Mouse (Mus musculus) kidney, embryonic 14.5 days (tissue): ENCODE results near the gene Ankrd44. TPM values are rescaled to one million over a fixed set of nuclear protein-coding genes. Genes with fewer than 3 reads are reported as not detected.

Source experiments
- ATAC-seq: fragments of 200-750 bp; cut with Nextera tagmentation; 2 replicates; pipeline ENCODE4 v1.8.0; 2017; ENCODE audit warnings: moderate number of reproducible peaks, mild to moderate bottlenecking, moderate TSS enrichment, moderate library complexity; ENCODE audit not compliant: low FRiP score, low TSS enrichment
- H3K27ac ChIP-seq: fragments of 300-500 bp; sonication (generic); 2 replicates; pipeline ENCODE4 v1.5.1; 2014; ENCODE audit warnings: low read depth, mild to moderate bottlenecking, low read length, moderate library complexity, mixed read lengths
- H3K27me3 ChIP-seq: fragments of 300-500 bp; sonication (generic); 2 replicates; pipeline ENCODE4 v1.6.1; 2014; ENCODE audit warnings: mild to moderate bottlenecking, low read length; ENCODE audit not compliant: control insufficient read depth, insufficient read depth
- H3K36me3 ChIP-seq: fragments of 300-500 bp; sonication (generic); 2 replicates; pipeline ENCODE4 v1.6.1; 2014; ENCODE audit warnings: low read length, mixed read lengths; ENCODE audit not compliant: control insufficient read depth, insufficient read depth
- H3K4me1 ChIP-seq: fragments of 300-500 bp; sonication (generic); 2 replicates; pipeline ENCODE4 v1.6.1; 2014; ENCODE audit warnings: low read length, mixed read lengths; ENCODE audit not compliant: control insufficient read depth, insufficient read depth
- H3K4me2 ChIP-seq: fragments of 300-500 bp; sonication (generic); replicated peaks from 2 replicates; pipeline ENCODE4 v1.6.1; 2014; ENCODE audit warnings: low read depth, mild to moderate bottlenecking, low read length
- H3K4me3 ChIP-seq: fragments of 300-500 bp; sonication (generic); 2 replicates; pipeline ENCODE4 v1.5.1; 2014; ENCODE audit warnings: mild to moderate bottlenecking, low read length
- H3K9ac ChIP-seq: fragments of 300-500 bp; sonication (generic); 2 replicates; pipeline ENCODE4 v1.6.1; 2014; ENCODE audit warnings: low read depth, mild to moderate bottlenecking, low read length, moderate library complexity
- H3K9me3 ChIP-seq: fragments of 300-500 bp; sonication (generic); 2 replicates; pipeline ENCODE4 v1.6.1; 2016; ENCODE audit warnings: low read length; ENCODE audit not compliant: control insufficient read depth
- WGBS: fragments of 180-500 bp; shearing (Covaris S2); extraction: QIAGEN DNeasy Blood & Tissue Kit; methylation state at CpG from one replicate; pipeline ENCODE4 v1.1.7; 2014; 5-methylcytosine and 5-hydroxymethylcytosine counted together
- polyA plus RNA-seq: library from polyadenylated mRNA; unstranded; fragments of >200 nt; fragmentation: Nextera tagmentation; extraction: Ambion mirVana; gene quantifications from 2 replicates; pipeline ENCODE4 v1.2.1, GENCODE M21; 2014

Gene Ankrd44
- polyA plus RNA-seq, 1 experiment from 2014 or later = 9.0 TPM

- Histone ChIP-seq H3K4me1 (no peaks in the 10 kb centered on the region), H3K9me3 (no peaks in the 10 kb centered on the region), H3K27ac (no peak overlapping the region), H3K4me3 (no peak overlapping the region), H3K9ac (no peak overlapping the region), H3K4me2 (no peak overlapping the region), H3K36me3 (no peaks in the 10 kb centered on the region), H3K27me3 (no peaks in the 10 kb centered on the region)
- 83% methylated on average over 2 of the region's 2 CpGs for WGBS
- ATAC-seq = no peak
Measured at GRCm38 (mm10) chr1:54806116-54806850, 119.9 kb downstream of the Ankrd44 start.

DNA sequence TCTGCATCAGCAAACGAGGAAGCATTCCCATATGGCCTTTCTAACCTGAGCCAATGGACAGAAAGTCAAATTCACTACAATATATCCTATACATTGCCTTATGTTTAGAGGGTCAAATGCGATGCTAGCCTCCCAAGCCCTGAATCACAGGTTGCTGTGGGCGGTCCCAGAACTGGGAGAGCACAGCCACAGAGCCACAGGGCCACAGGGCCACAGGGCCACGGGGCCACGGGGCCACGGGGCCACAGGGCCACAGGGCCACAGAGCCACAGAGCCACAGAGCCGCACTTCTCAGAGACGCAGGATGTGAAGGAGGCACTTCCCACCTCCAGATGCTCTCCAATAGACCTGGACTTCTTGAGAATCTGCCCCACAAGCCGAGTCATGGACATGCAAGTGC is 121.8 kb downstream of the Ankrd44 start:
- Histone ChIP-seq H3K4me2 (no peak overlapping the region), H3K9me3 (no peaks in the 10 kb centered on the region), H3K27ac (no peak overlapping the region), H3K36me3 (no peaks in the 10 kb centered on the region), H3K27me3 (no peaks in the 10 kb centered on the region), H3K9ac (no peak overlapping the region), H3K4me1 (no peaks in the 10 kb centered on the region), H3K4me3 (no peak overlapping the region)
- WGBS = 90% methylated on average over 9 of the region's 9 CpGs
- ATAC-seq = no peak

- H3K9ac ChIP-seq = no peak overlapping the region
- no peaks in the 10 kb centered on the region for H3K27me3 ChIP-seq
- H3K4me2 ChIP-seq = no peak overlapping the region
- no peak overlapping the region for H3K27ac ChIP-seq
- H3K4me3 ChIP-seq = no peak overlapping the region
- no peaks in the 10 kb centered on the region for H3K36me3 ChIP-seq
- 70% methylated on average over 11 of the region's 11 CpGs for WGBS
- no peak for ATAC-seq
- no peaks in the 10 kb centered on the region for H3K4me1 ChIP-seq
- H3K9me3 ChIP-seq = no peaks in the 10 kb centered on the region
Measured at GRCm38 (mm10) chr1:54802703-54803102, 123.5 kb downstream of the Ankrd44 start.

- WGBS = 68% methylated on average over 3 of the region's 3 CpGs
- H3K9me3 ChIP-seq = no peaks in the 10 kb centered on the region
- H3K4me2 ChIP-seq = no peak overlapping the region
- no peak overlapping the region for H3K4me3 ChIP-seq
- no peak overlapping the region for H3K9ac ChIP-seq
- no peak overlapping the region for H3K27ac ChIP-seq
- no peaks in the 10 kb centered on the region for H3K27me3 ChIP-seq
- H3K4me1 ChIP-seq = no peaks in the 10 kb centered on the region
- no peak for ATAC-seq
- no peaks in the 10 kb centered on the region for H3K36me3 ChIP-seq
Measured at GRCm38 (mm10) chr1:54801256-54801655, 124.9 kb downstream of the Ankrd44 start.

- H3K4me2 ChIP-seq = no peak overlapping the region
- ATAC-seq = no peak
- no peak overlapping the region for H3K4me3 ChIP-seq
- no peaks in the 10 kb centered on the region for H3K36me3 ChIP-seq
- H3K27ac ChIP-seq = no peak overlapping the region
- no peaks in the 10 kb centered on the region for H3K9me3 ChIP-seq
- H3K9ac ChIP-seq = no peak overlapping the region
- H3K27me3 ChIP-seq = no peaks in the 10 kb centered on the region
- WGBS = 78% methylated on average over 1 of the region's 1 CpGs
- no peaks in the 10 kb centered on the region for H3K4me1 ChIP-seq
Measured at GRCm38 (mm10) chr1:54799421-54799820, 126.8 kb downstream of the Ankrd44 start.

- H3K36me3 ChIP-seq = no peaks in the 10 kb centered on the region
- no peaks in the 10 kb centered on the region for H3K9me3 ChIP-seq
- no peaks in the 10 kb centered on the region for H3K27me3 ChIP-seq
- H3K4me2 ChIP-seq = no peak overlapping the region
- H3K27ac ChIP-seq = no peak overlapping the region
- H3K4me1 ChIP-seq = no peaks in the 10 kb centered on the region
- no peak overlapping the region for H3K9ac ChIP-seq
- H3K4me3 ChIP-seq = no peak overlapping the region
- WGBS = 85% methylated on average over 3 of the region's 3 CpGs
- ATAC-seq = no peak
Measured at GRCm38 (mm10) chr1:54798415-54798814, 127.8 kb downstream of the Ankrd44 start.

- Histone ChIP-seq H3K4me3 (no peak overlapping the region), H3K9ac (no peak overlapping the region), H3K9me3 (no peaks in the 10 kb centered on the region), H3K4me1 (no peaks in the 10 kb centered on the region), H3K4me2 (no peak overlapping the region), H3K27me3 (no peaks in the 10 kb centered on the region), H3K27ac (no peak overlapping the region), H3K36me3 (no peaks in the 10 kb centered on the region)
- ATAC-seq = no peak
- 92% methylated on average over 2 of the region's 2 CpGs for WGBS
Measured at GRCm38 (mm10) chr1:54794709-54795108, 131.5 kb downstream of the Ankrd44 start.

DNA sequence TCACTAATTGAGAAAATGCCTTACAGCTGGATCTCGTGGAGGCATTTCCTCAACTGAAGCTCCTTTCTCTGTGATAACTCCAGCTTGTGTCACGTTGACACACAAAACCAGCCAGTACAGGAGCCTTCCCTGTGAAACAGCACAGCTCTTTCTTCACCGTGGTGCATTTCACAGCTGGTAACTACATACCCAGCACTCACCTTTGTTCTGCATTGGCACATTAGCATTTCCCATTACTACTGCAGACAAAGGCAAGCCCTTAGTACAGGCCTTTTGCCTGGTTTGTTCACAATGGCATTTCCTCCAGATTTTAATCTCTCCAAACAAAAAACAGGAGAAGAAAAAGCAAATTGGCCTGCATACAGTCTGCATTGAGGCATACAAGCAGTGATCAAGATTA is 134.8 kb downstream of the Ankrd44 start:
- Histone ChIP-seq H3K36me3 (no peaks in the 10 kb centered on the region), H3K4me2 (no peak overlapping the region), H3K27me3 (no peaks in the 10 kb centered on the region), H3K4me1 (no peaks in the 10 kb centered on the region), H3K27ac (no peak overlapping the region), H3K4me3 (no peak overlapping the region), H3K9ac (no peak overlapping the region), H3K9me3 (no peaks in the 10 kb centered on the region)
- ATAC-seq = no peak
- WGBS = 59% methylated on average over 3 of the region's 3 CpGs

DNA sequence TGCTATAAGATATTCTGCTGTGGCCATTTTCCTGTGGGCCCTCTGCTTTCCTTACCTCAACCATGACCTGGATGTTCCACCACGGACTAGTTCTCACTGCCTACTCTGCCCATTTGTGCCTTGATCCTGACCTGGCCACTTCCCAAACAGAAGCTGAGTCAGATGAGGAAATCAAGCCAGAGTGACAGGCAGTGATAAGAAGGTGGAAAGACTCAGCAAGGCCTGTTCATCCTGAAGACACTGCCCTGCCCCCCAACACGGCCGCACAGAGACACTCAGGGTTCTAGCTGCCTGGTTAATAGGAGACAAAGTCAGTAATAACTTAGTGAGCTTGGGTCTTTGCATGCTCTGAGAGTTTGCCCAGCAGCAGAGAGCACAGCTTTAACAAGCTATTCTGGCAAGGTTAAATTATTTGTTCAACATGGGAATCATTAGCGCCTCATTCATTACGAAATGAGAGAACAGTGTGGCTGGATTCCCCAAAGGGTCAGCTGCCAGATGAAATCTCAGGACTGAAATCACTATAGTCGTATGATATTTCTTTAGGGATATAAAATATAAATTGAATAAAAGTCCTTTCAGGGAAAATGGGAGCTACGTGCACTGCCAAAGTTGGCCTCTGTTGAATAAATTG is 136.7 kb downstream of the Ankrd44 start:
- Histone ChIP-seq H3K36me3 (no peaks in the 10 kb centered on the region), H3K4me3 (no peak overlapping the region), H3K27ac (no peak overlapping the region), H3K9me3 (no peaks in the 10 kb centered on the region), H3K4me2 (no peak overlapping the region), H3K9ac (no peak overlapping the region), H3K27me3 (no peaks in the 10 kb centered on the region), H3K4me1 (no peaks in the 10 kb centered on the region)
- no peak for ATAC-seq
- WGBS = 81% methylated on average over 7 of the region's 7 CpGs
